Mouse (Mus musculus): ENCODE measurements around the gene Renbp. TPM values are rescaled to one million over a fixed set of nuclear protein-coding genes. Genes with fewer than 3 reads are reported as not detected.

Gene Renbp
- polyA plus RNA-seq, 1 experiment from 2014 or later, result 7.2 TPM

DNA sequence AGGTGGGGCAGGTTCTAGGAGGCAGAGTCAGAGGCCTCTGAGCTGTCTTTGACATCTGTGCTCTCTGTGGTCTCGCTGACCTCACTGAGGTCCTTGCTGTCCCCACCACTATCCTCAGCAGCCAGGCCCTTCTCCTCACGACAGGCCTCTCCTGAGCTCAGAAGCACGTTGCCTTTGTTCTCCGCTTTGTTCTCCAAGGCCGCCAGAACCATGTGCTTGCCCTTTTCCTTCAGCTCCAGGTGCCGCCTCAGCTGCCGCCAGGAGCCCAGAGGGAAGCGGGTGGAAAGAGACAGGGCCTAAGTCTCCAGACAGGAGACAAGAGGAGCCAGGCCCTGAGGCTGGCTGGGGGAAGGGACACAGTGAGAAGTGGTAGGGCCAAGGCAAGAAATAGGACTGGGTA lies 13.7 kb downstream of the Renbp start:
- H3K27me3 ChIP-seq, result no peaks in the 10 kb centered on the region
- H3K9me3 ChIP-seq (replicated peaks), result no peaks in the 10 kb centered on the region
- ATAC-seq, result no peak
- H3K36me3 ChIP-seq (ENCODE audit: poor library complexity, severe bottlenecking), result peaks cover 35% of the 10 kb centered on the region; the same call in 1 of the 2 replicates
- H3K9ac ChIP-seq, result no peak overlapping the region
- WGBS, result 71% methylated on average over 8 of the region's 8 CpGs
- no peak overlapping the region for H3K27ac ChIP-seq
- H3K4me3 ChIP-seq, result no peak overlapping the region
- H3K4me1 ChIP-seq, result peaks cover 11% of the 10 kb centered on the region
- no peak overlapping the region for H3K4me2 ChIP-seq

DNA sequence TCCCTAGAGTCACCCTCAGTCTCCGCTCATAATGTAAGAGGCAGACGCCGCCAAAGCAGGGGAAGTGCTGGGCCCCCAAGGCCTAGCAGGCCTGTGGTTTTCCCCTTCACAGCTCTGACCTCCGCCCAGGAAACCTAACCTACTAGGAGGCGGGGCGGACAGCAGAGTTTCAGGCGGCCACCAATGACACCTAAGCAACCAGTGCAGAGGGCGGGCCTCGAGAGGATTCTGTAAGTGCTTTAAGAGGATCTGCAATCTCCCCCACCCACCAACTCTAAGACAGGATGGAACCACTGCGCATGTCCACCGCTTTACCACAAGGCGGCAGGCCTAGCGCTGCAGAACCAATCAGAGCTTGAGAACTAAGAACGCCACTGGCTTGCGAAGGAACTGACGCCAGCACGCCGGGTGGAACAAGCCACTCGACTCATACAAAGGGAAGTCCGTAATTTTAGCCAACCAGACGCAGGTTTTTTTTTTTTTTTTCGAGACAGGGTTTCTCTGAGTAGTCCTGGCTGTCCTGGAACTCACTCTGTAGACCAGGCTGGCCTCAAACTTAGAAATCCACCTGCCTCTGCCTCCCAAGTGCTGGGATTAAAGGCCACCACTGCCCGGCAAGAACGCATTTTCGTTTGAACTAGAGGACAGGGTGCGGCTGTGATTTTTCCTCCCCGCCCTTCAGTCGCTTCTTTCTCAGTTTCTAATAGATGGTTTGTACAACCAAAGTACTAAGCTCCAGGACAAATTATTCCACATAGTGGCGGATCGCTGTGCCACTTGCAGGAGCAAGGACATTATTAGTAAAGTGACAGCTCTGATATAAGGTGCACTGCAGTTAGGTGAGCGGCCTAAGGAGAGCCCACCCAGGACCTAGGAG lies 15.6 kb downstream of the Renbp start:
- Histone ChIP-seq H3K9ac (0 out of 2 replicates have a peak overlapping the region, but pooled peaks have one; percentile 26), H3K27ac (peak overlapping the region; percentile 75), H3K4me1 (peaks cover 8% of the 10 kb centered on the region; the same call in 1 of the 2 replicates), H3K4me2 (peak overlapping the region; percentile 51), H3K27me3 (no peaks in the 10 kb centered on the region), H3K4me3 (peak overlapping the region; percentile 19), H3K9me3 (replicated peaks) (no peaks in the 10 kb centered on the region), H3K36me3 (ENCODE audit: poor library complexity, severe bottlenecking) (peaks cover 35% of the 10 kb centered on the region; the same call in 1 of the 2 replicates)
- ATAC-seq, result peak; percentile 97
- 24% methylated on average over 31 of the region's 31 CpGs for WGBS

DNA sequence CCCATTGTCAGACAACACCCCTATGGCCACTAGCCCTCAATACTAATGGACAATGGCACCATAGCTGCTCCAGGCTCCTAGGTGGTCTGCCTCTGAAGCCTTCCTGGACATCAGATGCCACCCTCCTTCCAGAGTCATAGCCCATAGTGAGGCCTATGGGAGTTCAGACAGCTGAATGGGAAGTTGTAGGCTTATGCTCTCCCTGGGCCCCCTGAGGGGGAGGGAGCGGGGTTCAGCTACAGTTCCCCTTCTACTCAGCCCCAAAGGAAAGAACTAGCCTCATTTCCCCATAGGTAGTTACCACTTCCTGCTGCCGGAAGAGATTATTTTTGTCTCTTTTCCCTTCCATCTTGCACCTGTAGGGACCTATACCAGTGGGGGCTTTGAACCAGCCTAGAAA lies 19.1 kb downstream of the Renbp start:
- Histone ChIP-seq H3K9me3 (replicated peaks) (no peaks in the 10 kb centered on the region), H3K27ac (no peak overlapping the region), H3K4me2 (no peak overlapping the region), H3K36me3 (ENCODE audit: poor library complexity, severe bottlenecking) (0 out of 2 replicates have a peak, but pooled peaks cover under 1% of the 10 kb centered on the region), H3K9ac (no peak overlapping the region), H3K27me3 (no peaks in the 10 kb centered on the region), H3K4me3 (no peak overlapping the region), H3K4me1 (peaks cover 6% of the 10 kb centered on the region; the same call in 1 of the 2 replicates)
- 83% methylated on average over 2 of the region's 2 CpGs for WGBS
- ATAC-seq, result no peak

DNA sequence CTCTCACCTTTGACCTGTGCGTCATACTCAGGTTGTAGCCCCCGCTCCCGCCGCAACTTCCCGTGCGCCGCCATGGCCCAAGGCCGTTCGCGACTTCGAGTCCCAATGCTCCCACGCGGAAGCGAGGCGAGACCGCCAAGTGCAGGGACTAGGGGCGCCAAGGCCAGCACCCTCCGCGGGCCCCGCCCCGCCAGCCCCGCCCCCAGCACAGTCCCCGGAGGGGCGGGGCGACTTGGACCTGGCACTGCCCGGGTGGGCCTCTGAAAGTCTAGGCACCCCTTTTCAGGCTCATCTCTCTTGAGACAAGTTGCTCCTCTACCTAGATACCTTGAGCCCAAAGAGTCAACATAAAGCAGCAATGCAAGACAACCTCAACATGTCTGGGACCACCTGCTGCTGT lies 19.5 kb downstream of the Renbp start:
- Histone ChIP-seq H3K9me3 (replicated peaks) (no peaks in the 10 kb centered on the region), H3K4me2 (peak overlapping the region; percentile 49), H3K4me3 (no peak overlapping the region), H3K27ac (no peak overlapping the region), H3K9ac (no peak overlapping the region), H3K4me1 (peaks cover 6% of the 10 kb centered on the region; the same call in 1 of the 2 replicates), H3K36me3 (ENCODE audit: poor library complexity, severe bottlenecking) (no peaks in the 10 kb centered on the region), H3K27me3 (no peaks in the 10 kb centered on the region)
- WGBS, result 22% methylated on average over 21 of the region's 26 CpGs
- no peak for ATAC-seq

DNA sequence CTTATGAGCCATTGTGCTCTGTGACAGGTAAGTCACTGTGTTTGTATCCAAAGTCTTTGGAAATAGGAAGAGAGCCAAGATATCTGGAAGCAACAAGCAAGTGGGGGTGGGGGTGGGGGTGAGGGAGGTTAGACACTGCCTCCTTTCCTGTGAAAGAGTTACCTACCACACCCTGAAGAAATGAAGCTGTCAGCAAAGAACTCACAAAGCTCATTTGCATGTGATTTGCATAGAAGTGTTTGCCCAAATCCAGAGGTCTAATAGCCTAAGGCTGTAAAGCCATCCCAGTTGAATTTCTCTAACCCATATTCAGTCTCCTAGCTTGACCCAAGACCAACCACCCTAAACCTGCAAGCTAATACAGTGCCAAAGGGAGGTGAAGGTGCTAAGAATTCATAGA lies 20.2 kb downstream of the Renbp start:
- Histone ChIP-seq H3K9me3 (replicated peaks) (no peaks in the 10 kb centered on the region), H3K4me1 (peaks cover 6% of the 10 kb centered on the region; the same call in 1 of the 2 replicates), H3K9ac (no peak overlapping the region), H3K4me3 (no peak overlapping the region), H3K27me3 (no peaks in the 10 kb centered on the region), H3K27ac (no peak overlapping the region), H3K4me2 (no peak overlapping the region), H3K36me3 (ENCODE audit: poor library complexity, severe bottlenecking) (no peaks in the 10 kb centered on the region)
- ATAC-seq, result no peak

DNA sequence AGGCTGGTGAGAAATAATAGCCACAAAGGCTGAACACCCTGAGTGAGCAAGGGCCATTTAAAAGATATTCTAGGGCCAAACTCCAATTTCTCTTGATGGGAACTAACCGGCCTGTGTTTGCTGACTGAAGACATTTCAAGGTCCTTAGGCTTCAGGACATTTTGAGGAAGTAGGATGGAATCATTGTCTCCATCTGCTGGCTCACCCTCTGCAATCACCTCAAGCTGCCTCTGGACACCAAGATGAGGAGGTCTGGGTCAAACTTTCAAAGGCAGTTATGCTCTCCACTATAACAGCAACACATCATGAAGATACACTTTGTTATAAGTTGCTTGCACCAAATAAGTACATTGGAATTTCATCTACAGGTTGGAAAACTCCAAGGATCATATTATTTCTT lies 20.6 kb downstream of the Renbp start:
- Histone ChIP-seq H3K4me1 (peaks cover 6% of the 10 kb centered on the region; the same call in 1 of the 2 replicates), H3K9me3 (replicated peaks) (no peaks in the 10 kb centered on the region), H3K4me2 (no peak overlapping the region), H3K9ac (no peak overlapping the region), H3K27ac (no peak overlapping the region), H3K4me3 (no peak overlapping the region), H3K36me3 (ENCODE audit: poor library complexity, severe bottlenecking) (no peaks in the 10 kb centered on the region), H3K27me3 (no peaks in the 10 kb centered on the region)
- no peak for ATAC-seq
- 67% methylated on average over 1 of the region's 1 CpGs for WGBS

DNA sequence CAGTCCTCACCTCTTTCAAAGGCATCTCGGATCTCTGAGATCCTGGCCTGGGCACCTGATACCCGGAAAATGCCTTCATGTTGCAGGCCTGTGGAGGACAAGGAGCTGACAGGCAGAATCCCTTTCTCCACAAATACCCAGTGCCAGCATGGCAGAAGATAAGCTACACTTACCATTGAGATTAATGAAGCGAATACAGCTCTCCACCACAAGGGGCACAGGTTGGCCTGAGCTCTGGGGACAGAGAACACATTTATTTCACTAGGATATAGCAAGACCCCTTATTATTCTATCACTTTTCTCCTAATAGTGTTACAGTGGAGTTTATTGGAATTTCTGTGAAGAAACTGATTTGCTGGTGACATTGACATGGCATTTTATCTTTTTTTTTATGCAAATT lies 32.7 kb downstream of the Renbp start:
- Histone ChIP-seq H3K4me1 (no peaks in the 10 kb centered on the region), H3K9me3 (replicated peaks) (no peaks in the 10 kb centered on the region), H3K27ac (no peak overlapping the region), H3K4me3 (no peak overlapping the region), H3K36me3 (ENCODE audit: poor library complexity, severe bottlenecking) (no peaks in the 10 kb centered on the region), H3K27me3 (no peaks in the 10 kb centered on the region), H3K4me2 (no peak overlapping the region), H3K9ac (no peak overlapping the region)
- WGBS, result 74% methylated on average over 3 of the region's 3 CpGs
- no peak for ATAC-seq

DNA sequence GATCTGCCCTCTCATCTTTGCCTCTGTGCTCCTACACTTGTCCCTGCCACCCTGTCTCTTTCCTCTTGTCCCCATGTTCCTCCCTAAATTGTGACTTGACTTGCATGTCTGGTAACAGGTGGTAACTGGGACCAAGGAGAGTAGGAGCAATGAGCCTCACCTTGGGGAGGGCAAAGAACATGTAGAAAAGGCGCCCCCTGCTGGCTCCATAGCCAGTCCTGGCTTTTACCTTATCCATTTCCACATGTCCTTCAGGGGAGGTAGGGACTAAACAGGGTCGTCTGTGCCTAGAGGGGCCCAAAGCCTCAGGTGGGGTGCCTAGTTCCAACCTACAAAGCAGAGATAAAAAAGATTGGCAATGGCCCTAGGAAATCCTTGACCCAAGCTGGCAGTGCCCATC lies 34.9 kb downstream of the Renbp start, which contains the start of gene L1cam:
Gene L1cam, minus strand, starts transcription at position 387 of the 400 bp plus-strand sequence.
- Histone ChIP-seq H3K9me3 (replicated peaks) (no peaks in the 10 kb centered on the region), H3K27me3 (no peaks in the 10 kb centered on the region), H3K4me3 (no peak within 1 kb of the TSS), H3K4me2 (no peak within 1 kb of the TSS), H3K4me1 (no peaks in the 10 kb centered on the region), H3K9ac (no peak within 1 kb of the TSS), H3K36me3 (ENCODE audit: poor library complexity, severe bottlenecking) (no peaks in the 10 kb centered on the region), H3K27ac (no peak within 1 kb of the TSS)
- WGBS, result 25% methylated on average over 2 of the region's 2 CpGs
- ATAC-seq, result no peak

DNA sequence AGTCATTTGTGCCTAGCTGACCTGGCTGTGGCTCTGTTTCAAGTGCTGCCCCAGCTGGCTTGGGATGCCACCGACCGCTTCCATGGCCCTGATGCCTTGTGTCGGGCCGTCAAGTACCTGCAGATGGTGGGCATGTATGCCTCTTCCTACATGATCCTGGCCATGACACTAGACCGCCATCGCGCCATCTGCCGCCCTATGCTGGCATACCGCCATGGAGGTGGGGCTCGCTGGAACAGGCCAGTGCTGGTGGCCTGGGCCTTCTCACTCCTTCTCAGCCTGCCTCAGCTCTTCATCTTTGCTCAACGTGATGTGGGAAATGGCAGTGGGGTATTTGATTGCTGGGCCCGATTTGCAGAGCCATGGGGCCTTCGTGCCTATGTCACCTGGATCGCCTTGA lies 37.8 kb downstream of the Renbp start:
- Histone ChIP-seq H3K9me3 (replicated peaks) (no peaks in the 10 kb centered on the region), H3K4me3 (no peak overlapping the region), H3K27me3 (no peaks in the 10 kb centered on the region), H3K27ac (no peak overlapping the region), H3K4me2 (no peak overlapping the region), H3K4me1 (no peaks in the 10 kb centered on the region), H3K36me3 (ENCODE audit: poor library complexity, severe bottlenecking) (no peaks in the 10 kb centered on the region), H3K9ac (no peak overlapping the region)
- no peak for ATAC-seq
- 89% methylated on average over 14 of the region's 14 CpGs for WGBS

- Histone ChIP-seq H3K9ac (no peak within 1 kb of the TSS), H3K9me3 (replicated peaks) (no peaks in the 10 kb centered on the region), H3K27ac (no peak within 1 kb of the TSS), H3K27me3 (no peaks in the 10 kb centered on the region), H3K4me2 (no peak within 1 kb of the TSS), H3K4me1 (no peaks in the 10 kb centered on the region), H3K36me3 (ENCODE audit: poor library complexity, severe bottlenecking) (no peaks in the 10 kb centered on the region), H3K4me3 (no peak within 1 kb of the TSS)
- no peak for ATAC-seq
- 80% methylated on average over 6 of the region's 6 CpGs for WGBS
Observed at GRCm38 (mm10) chrX:73891551-73892152, 39.0 kb downstream of the Renbp start, which contains the start of gene Avpr2. Avpr2 (plus strand) TSS chrX:73892102.

DNA sequence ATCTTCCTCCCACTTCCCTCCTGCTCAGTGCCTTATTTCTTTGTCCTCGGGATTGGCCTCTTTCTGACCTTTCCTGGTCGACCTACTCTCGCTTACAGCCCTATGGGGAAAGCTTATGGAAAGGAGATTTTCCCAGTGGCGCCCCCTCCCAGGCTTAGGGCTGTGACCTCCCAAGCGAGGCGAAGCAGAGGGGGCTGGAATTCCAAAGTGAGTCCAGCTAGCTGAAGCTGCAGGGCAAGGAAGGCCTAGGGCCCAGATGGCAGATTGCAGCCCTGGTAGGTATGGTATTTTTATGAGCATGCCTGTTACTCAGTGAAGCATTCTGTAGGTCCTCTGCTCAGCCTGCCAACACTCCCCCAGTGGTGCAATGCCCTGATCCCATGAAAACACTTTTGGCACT lies 49.2 kb downstream of the Renbp start:
- H3K9ac ChIP-seq, result peak overlapping the region; percentile 73; the same call in 1 of the 2 replicates
- peak overlapping the region; percentile 63 for H3K4me2 ChIP-seq
- 28% methylated on average over 6 of the region's 6 CpGs for WGBS
- H3K27ac ChIP-seq, result peak overlapping the region; percentile 10; the same call in 1 of the 2 replicates
- H3K9me3 ChIP-seq (replicated peaks), result no peaks in the 10 kb centered on the region
- no peak for ATAC-seq
- H3K36me3 ChIP-seq (ENCODE audit: poor library complexity, severe bottlenecking), result no peaks in the 10 kb centered on the region
- H3K4me1 ChIP-seq, result no peaks in the 10 kb centered on the region; the same call in 1 of the 2 replicates
- no peak overlapping the region for H3K4me3 ChIP-seq
- H3K27me3 ChIP-seq, result 0 out of 2 replicates have a peak, but pooled peaks cover 5% of the 10 kb centered on the region

GRCm38 (mm10) chrX:73881036-73881427 lies 49.6 kb downstream of the Renbp start:
- peak overlapping the region; percentile 52 for H3K4me3 ChIP-seq
- no peaks in the 10 kb centered on the region for H3K9me3 ChIP-seq (replicated peaks)
- peak; percentile 36 for ATAC-seq
- H3K4me1 ChIP-seq, result no peaks in the 10 kb centered on the region; the same call in 1 of the 2 replicates
- H3K9ac ChIP-seq, result peak overlapping the region; percentile 73
- peak overlapping the region; percentile 63 for H3K4me2 ChIP-seq
- peak overlapping the region; percentile 10; the same call in 1 of the 2 replicates for H3K27ac ChIP-seq
- H3K36me3 ChIP-seq (ENCODE audit: poor library complexity, severe bottlenecking), result no peaks in the 10 kb centered on the region
- H3K27me3 ChIP-seq, result 0 out of 2 replicates have a peak, but pooled peaks cover 5% of the 10 kb centered on the region
- WGBS, result 25% methylated on average over 16 of the region's 16 CpGs

All from forebrain, embryonic 13.5 days (tissue).